Mouse (Mus musculus) liver, embryonic 12.5 days (tissue): Measurements from ENCODE around the gene Acad8. TPM values are rescaled to one million over a fixed set of nuclear protein-coding genes. Genes with fewer than 3 reads are reported as not detected.

Source experiments
- ATAC-seq: fragments of 200-750 bp; cut with Nextera tagmentation; 2 replicates; pipeline ENCODE4 v1.8.0; 2017; ENCODE audit warnings: moderate number of reproducible peaks, mild to moderate bottlenecking, moderate library complexity
- H3K27ac ChIP-seq: fragments of 300-500 bp; sonication (generic); 2 replicates; pipeline ENCODE4 v1.5.1; 2016; ENCODE audit warnings: mild to moderate bottlenecking
- H3K27me3 ChIP-seq: fragments of 300-500 bp; sonication (generic); replicated peaks from 2 replicates; pipeline ENCODE4 v1.6.1; 2016; ENCODE audit warnings: mild to moderate bottlenecking, moderate library complexity
- H3K36me3 ChIP-seq: fragments of 300-500 bp; sonication (generic); 2 replicates; pipeline ENCODE4 v1.6.1; 2016; ENCODE audit warnings: mild to moderate bottlenecking, moderate library complexity
- H3K4me1 ChIP-seq: fragments of 300-500 bp; sonication (generic); 2 replicates; pipeline ENCODE4 v1.6.1; 2016
- H3K4me2 ChIP-seq: fragments of 300-500 bp; sonication (generic); 2 replicates; pipeline ENCODE4 v1.6.1; 2016; ENCODE audit warnings: mild to moderate bottlenecking, moderate library complexity
- H3K4me3 ChIP-seq: fragments of 300-500 bp; sonication (generic); 2 replicates; pipeline ENCODE4 v1.5.1; 2016; ENCODE audit warnings: mild to moderate bottlenecking, moderate library complexity
- H3K9ac ChIP-seq: fragments of 300-500 bp; sonication (generic); 2 replicates; pipeline ENCODE4 v1.6.1; 2016; ENCODE audit warnings: mild to moderate bottlenecking, moderate library complexity
- H3K9me3 ChIP-seq: fragments of 300-500 bp; sonication (generic); replicated peaks from 2 replicates; pipeline ENCODE4 v1.6.1; 2016; ENCODE audit warnings: mild to moderate bottlenecking, moderate library complexity
- WGBS: fragments of 180-500 bp; shearing (Covaris S2); methylation state at CpG from one replicate; pipeline ENCODE4 v1.1.7; 2016; ENCODE audit not compliant: insufficient replicate concordance; 5-methylcytosine and 5-hydroxymethylcytosine counted together
- polyA plus RNA-seq: library from polyadenylated mRNA; unstranded; fragments of >200 nt; fragmentation: Nextera tagmentation; extraction: Ambion mirVana; gene quantifications from 2 replicates; pipeline ENCODE4 v1.2.1, GENCODE M21; 2016

Gene Acad8
- polyA plus RNA-seq, 1 experiment from 2014 or later, result 14.4 TPM

GRCm38 (mm10) chr9:27005933-27006332 is 6.6 kb upstream of the Acad8 start:
- no peak overlapping the region for H3K27ac ChIP-seq
- no peak overlapping the region for H3K9ac ChIP-seq
- H3K4me1 ChIP-seq, result peaks cover 14% of the 10 kb centered on the region
- no peaks in the 10 kb centered on the region for H3K27me3 ChIP-seq
- H3K4me3 ChIP-seq, result no peak overlapping the region
- H3K36me3 ChIP-seq, result peaks cover 80% of the 10 kb centered on the region
- no peaks in the 10 kb centered on the region for H3K9me3 ChIP-seq
- whole genome bisulfite sequencing, result 89% methylated on average over 1 of the region's 1 CpGs
- ATAC-seq, result no peak
- no peak overlapping the region for H3K4me2 ChIP-seq

GRCm38 (mm10) chr9:27005231-27005630 is 5.9 kb upstream of the Acad8 start:
- peaks cover 21% of the 10 kb centered on the region for H3K4me1 ChIP-seq
- no peak overlapping the region for H3K4me2 ChIP-seq
- no peak overlapping the region for H3K27ac ChIP-seq
- H3K27me3 ChIP-seq, result no peaks in the 10 kb centered on the region
- H3K9me3 ChIP-seq, result no peaks in the 10 kb centered on the region
- H3K4me3 ChIP-seq, result no peak overlapping the region
- no peak overlapping the region for H3K9ac ChIP-seq
- 77% methylated on average over 3 of the region's 3 CpGs for WGBS
- peaks cover 74% of the 10 kb centered on the region for H3K36me3 ChIP-seq
- ATAC-seq, result no peak

GRCm38 (mm10) chr9:26998669-26999460 is 501 bp downstream of the Acad8 start:
- ATAC-seq, result peak; percentile 52
- Histone ChIP-seq H3K9me3 (no peaks in the 10 kb centered on the region), H3K9ac (peak overlapping the region; percentile 79), H3K4me1 (peaks cover 50% of the 10 kb centered on the region), H3K4me2 (peak overlapping the region; percentile 91), H3K27me3 (no peaks in the 10 kb centered on the region), H3K27ac (0 out of 2 replicates have a peak overlapping the region, but pooled peaks have one; percentile 50), H3K4me3 (peak overlapping the region; percentile 76), H3K36me3 (peaks cover 12% of the 10 kb centered on the region)
- WGBS, result 2% methylated on average over 29 of the region's 29 CpGs

- Histone ChIP-seq H3K27ac (no peak overlapping the region), H3K4me3 (no peak overlapping the region), H3K36me3 (no peaks in the 10 kb centered on the region), H3K4me1 (peaks cover 46% of the 10 kb centered on the region), H3K9ac (no peak overlapping the region), H3K4me2 (no peak overlapping the region), H3K27me3 (no peaks in the 10 kb centered on the region), H3K9me3 (no peaks in the 10 kb centered on the region)
- WGBS, result 76% methylated on average over 2 of the region's 2 CpGs
- no peak for ATAC-seq
Observed at GRCm38 (mm10) chr9:26997501-26997900, 1.9 kb downstream of the Acad8 start.

GRCm38 (mm10) chr9:26997062-26997461 is 2.3 kb downstream of the Acad8 start:
- no peak overlapping the region for H3K27ac ChIP-seq
- 54% methylated on average over 3 of the region's 3 CpGs for WGBS
- no peak for ATAC-seq
- no peak overlapping the region for H3K9ac ChIP-seq
- no peak overlapping the region for H3K4me2 ChIP-seq
- H3K9me3 ChIP-seq, result no peaks in the 10 kb centered on the region
- no peaks in the 10 kb centered on the region for H3K27me3 ChIP-seq
- peaks cover 46% of the 10 kb centered on the region for H3K4me1 ChIP-seq
- peaks cover under 1% of the 10 kb centered on the region; the same call in 1 of the 2 replicates for H3K36me3 ChIP-seq
- no peak overlapping the region for H3K4me3 ChIP-seq

GRCm38 (mm10) chr9:26993900-26994299 is 5.5 kb downstream of the Acad8 start:
- H3K9ac ChIP-seq, result no peak overlapping the region
- H3K27ac ChIP-seq, result no peak overlapping the region
- WGBS, result 79% methylated on average over 3 of the region's 3 CpGs
- no peaks in the 10 kb centered on the region for H3K9me3 ChIP-seq
- no peak overlapping the region for H3K4me3 ChIP-seq
- H3K27me3 ChIP-seq, result no peaks in the 10 kb centered on the region
- peaks cover 33% of the 10 kb centered on the region for H3K36me3 ChIP-seq
- peaks cover 22% of the 10 kb centered on the region for H3K4me1 ChIP-seq
- no peak for ATAC-seq
- H3K4me2 ChIP-seq, result no peak overlapping the region

GRCm38 (mm10) chr9:26993118-26993517 is 6.2 kb downstream of the Acad8 start:
- ATAC-seq, result no peak

GRCm38 (mm10) chr9:26990181-26990580 is 9.2 kb downstream of the Acad8 start:
- Histone ChIP-seq H3K9ac (no peak overlapping the region), H3K4me3 (no peak overlapping the region), H3K27ac (no peak overlapping the region), H3K36me3 (peaks cover 51% of the 10 kb centered on the region), H3K27me3 (no peaks in the 10 kb centered on the region), H3K9me3 (no peaks in the 10 kb centered on the region), H3K4me1 (no peaks in the 10 kb centered on the region), H3K4me2 (no peak overlapping the region)
- no peak for ATAC-seq
- 74% methylated on average over 4 of the region's 4 CpGs for WGBS

More at GRCm38 (mm10) chr9:26993118-26993517, 6.2 kb downstream of the Acad8 start:
- WGBS, result 89% methylated on average over 10 of the region's 10 CpGs
- Histone ChIP-seq H3K9me3 (no peaks in the 10 kb centered on the region), H3K27me3 (no peaks in the 10 kb centered on the region), H3K27ac (no peak overlapping the region), H3K36me3 (peaks cover 36% of the 10 kb centered on the region), H3K4me1 (peaks cover 16% of the 10 kb centered on the region), H3K4me3 (no peak overlapping the region), H3K4me2 (no peak overlapping the region), H3K9ac (no peak overlapping the region)

GRCm38 (mm10) chr9:26985668-26986277 is 13.6 kb downstream of the Acad8 start:
- Histone ChIP-seq H3K4me3 (no peak overlapping the region), H3K4me2 (no peak overlapping the region), H3K9ac (no peak overlapping the region), H3K4me1 (no peaks in the 10 kb centered on the region), H3K27me3 (no peaks in the 10 kb centered on the region), H3K9me3 (no peaks in the 10 kb centered on the region), H3K36me3 (peaks cover 57% of the 10 kb centered on the region), H3K27ac (no peak overlapping the region)
- ATAC-seq, result no peak
- WGBS, result 68% methylated on average over 6 of the region's 6 CpGs

- Histone ChIP-seq H3K27me3 (no peaks in the 10 kb centered on the region), H3K36me3 (peaks cover 51% of the 10 kb centered on the region), H3K9ac (no peak overlapping the region), H3K9me3 (no peaks in the 10 kb centered on the region), H3K27ac (no peak overlapping the region), H3K4me1 (no peaks in the 10 kb centered on the region), H3K4me3 (no peak overlapping the region), H3K4me2 (no peak overlapping the region)
- WGBS, result 94% methylated on average over 2 of the region's 2 CpGs
- no peak for ATAC-seq
Observed at GRCm38 (mm10) chr9:26985090-26985613, 14.2 kb downstream of the Acad8 start.

GRCm38 (mm10) chr9:26978776-26979175 is 20.6 kb downstream of the Acad8 start:
- Histone ChIP-seq H3K27ac (no peak overlapping the region), H3K4me3 (no peak overlapping the region), H3K27me3 (no peaks in the 10 kb centered on the region), H3K4me1 (no peaks in the 10 kb centered on the region), H3K36me3 (peaks cover 45% of the 10 kb centered on the region), H3K4me2 (no peak overlapping the region), H3K9me3 (no peaks in the 10 kb centered on the region), H3K9ac (no peak overlapping the region)
- WGBS, result 63% methylated on average over 3 of the region's 3 CpGs
- ATAC-seq, result no peak

GRCm38 (mm10) chr9:26977754-26978153 is 21.6 kb downstream of the Acad8 start:
- no peak overlapping the region for H3K4me2 ChIP-seq
- ATAC-seq, result no peak
- H3K4me3 ChIP-seq, result no peak overlapping the region
- H3K27ac ChIP-seq, result no peak overlapping the region
- 71% methylated on average over 9 of the region's 9 CpGs for WGBS
- H3K9ac ChIP-seq, result no peak overlapping the region
- peaks cover 44% of the 10 kb centered on the region for H3K36me3 ChIP-seq
- no peaks in the 10 kb centered on the region for H3K27me3 ChIP-seq
- no peaks in the 10 kb centered on the region for H3K4me1 ChIP-seq
- H3K9me3 ChIP-seq, result no peaks in the 10 kb centered on the region
